Mouse (Mus musculus) neural tube, embryonic 14.5 days (tissue): Measurements from ENCODE around the gene Mcoln2. TPM values are rescaled to one million over a fixed set of nuclear protein-coding genes. Genes with fewer than 3 reads are reported as not detected.
"Not testable (repeated sequence)": the region's sequence is repeated elsewhere in the genome, so short reads cannot be mapped to it uniquely, and the experiment has no call there.

ENCODE experiments used
- ATAC-seq: fragments of 200-750 bp; cut with Nextera tagmentation; 2 replicates; pipeline ENCODE4 v1.8.0; 2017; ENCODE audit warnings: low read depth, mild to moderate bottlenecking, moderate TSS enrichment, moderate library complexity
- H3K27ac ChIP-seq: fragments of 300-500 bp; sonication (generic); 2 replicates; pipeline ENCODE4 v1.5.1; 2014; ENCODE audit warnings: low read depth, mild to moderate bottlenecking, control low read depth, low read length, moderate library complexity, mixed read lengths
- H3K27me3 ChIP-seq: fragments of 300-500 bp; sonication (generic); 2 replicates; pipeline ENCODE4 v1.6.1; 2014; ENCODE audit warnings: low read length; ENCODE audit not compliant: control insufficient read depth, insufficient read depth
- H3K36me3 ChIP-seq: fragments of 300-500 bp; sonication (generic); 2 replicates; pipeline ENCODE4 v1.6.1; 2014; ENCODE audit warnings: low read length, mixed read lengths; ENCODE audit not compliant: control insufficient read depth, insufficient read depth
- H3K4me1 ChIP-seq: fragments of 300-500 bp; sonication (generic); 2 replicates; pipeline ENCODE4 v1.6.1; 2014; ENCODE audit warnings: low read length; ENCODE audit not compliant: control insufficient read depth, insufficient read depth
- H3K4me2 ChIP-seq: fragments of 300-500 bp; sonication (generic); 2 replicates; pipeline ENCODE4 v1.6.1; 2014; ENCODE audit warnings: mild to moderate bottlenecking, low read depth, low read length, control low read depth
- H3K4me3 ChIP-seq: fragments of 300-500 bp; sonication (generic); 2 replicates; pipeline ENCODE4 v1.5.1; 2014; ENCODE audit warnings: low read depth, low read length, control low read depth, mixed read lengths
- H3K9ac ChIP-seq: fragments of 300-500 bp; sonication (generic); replicated peaks from 2 replicates; pipeline ENCODE4 v1.6.1; 2014; ENCODE audit warnings: low read depth, mild to moderate bottlenecking, control low read depth, low read length, mixed read lengths
- H3K9me3 ChIP-seq: fragments of 300-500 bp; sonication (generic); 2 replicates; pipeline ENCODE4 v1.6.1; 2016; ENCODE audit warnings: low read length; ENCODE audit not compliant: control insufficient read depth
- WGBS: fragments of 180-500 bp; shearing (Covaris S2); extraction: QIAGEN DNeasy Blood & Tissue Kit; methylation state at CpG from one replicate; pipeline ENCODE4 v1.1.7; 2014; 5-methylcytosine and 5-hydroxymethylcytosine counted together
- polyA plus RNA-seq: library from polyadenylated mRNA; unstranded; fragments of >200 nt; fragmentation: Nextera tagmentation; extraction: Ambion mirVana; gene quantifications from 2 replicates; pipeline ENCODE4 v1.2.1, GENCODE M21; 2014

Mcoln2 gene
- polyA plus RNA-seq, 1 experiment from 2014 or later, result not detected

- 74% methylated on average over 2 of the region's 2 CpGs for WGBS
- no peak overlapping the region for H3K4me2 ChIP-seq
- ATAC-seq, result no peak
- H3K27ac ChIP-seq, result no peak overlapping the region
- no peaks in the 10 kb centered on the region for H3K36me3 ChIP-seq
- H3K9me3 ChIP-seq, result no peaks in the 10 kb centered on the region
- peaks cover 2% of the 10 kb centered on the region; the same call in 1 of the 2 replicates for H3K4me1 ChIP-seq
- no peaks in the 10 kb centered on the region for H3K27me3 ChIP-seq
- H3K9ac ChIP-seq, result no peak overlapping the region
- no peak overlapping the region for H3K4me3 ChIP-seq
Observed at GRCm38 (mm10) chr3:146204375-146204774, 54.7 kb downstream of the Mcoln2 start.

GRCm38 (mm10) chr3:146205305-146205704 lies 55.7 kb downstream of the Mcoln2 start:
- no peak overlapping the region for H3K27ac ChIP-seq
- 75% methylated on average over 11 of the region's 11 CpGs for WGBS
- H3K9me3 ChIP-seq, result no peaks in the 10 kb centered on the region
- H3K4me2 ChIP-seq, result no peak overlapping the region
- H3K36me3 ChIP-seq, result no peaks in the 10 kb centered on the region
- no peak overlapping the region for H3K4me3 ChIP-seq
- no peak overlapping the region for H3K9ac ChIP-seq
- no peaks in the 10 kb centered on the region for H3K27me3 ChIP-seq
- no peaks in the 10 kb centered on the region for H3K4me1 ChIP-seq
- ATAC-seq, result no peak

- Histone ChIP-seq H3K9ac (no peak overlapping the region), H3K4me2 (no peak overlapping the region), H3K27ac (no peak overlapping the region), H3K4me3 (no peak overlapping the region), H3K9me3 (no peaks in the 10 kb centered on the region), H3K36me3 (no peaks in the 10 kb centered on the region), H3K4me1 (no peaks in the 10 kb centered on the region), H3K27me3 (no peaks in the 10 kb centered on the region)
- ATAC-seq, result no peak
- WGBS, result 79% methylated on average over 2 of the region's 2 CpGs
Observed at GRCm38 (mm10) chr3:146206635-146207034, 57.0 kb downstream of the Mcoln2 start.

GRCm38 (mm10) chr3:146207440-146207839 lies 57.8 kb downstream of the Mcoln2 start:
- no peak overlapping the region for H3K27ac ChIP-seq
- no peaks in the 10 kb centered on the region for H3K9me3 ChIP-seq
- no peaks in the 10 kb centered on the region for H3K4me1 ChIP-seq
- no peak for ATAC-seq
- 82% methylated on average over 2 of the region's 2 CpGs for WGBS
- H3K9ac ChIP-seq, result no peak overlapping the region
- no peaks in the 10 kb centered on the region for H3K27me3 ChIP-seq
- H3K4me3 ChIP-seq, result no peak overlapping the region
- H3K36me3 ChIP-seq, result no peaks in the 10 kb centered on the region
- H3K4me2 ChIP-seq, result no peak overlapping the region

GRCm38 (mm10) chr3:146209759-146210158 lies 60.1 kb downstream of the Mcoln2 start:
- WGBS, result 96% methylated on average over 8 of the region's 8 CpGs
- not testable (repeated sequence) for H3K36me3 ChIP-seq, H3K27me3 ChIP-seq, H3K4me2 ChIP-seq, H3K9ac ChIP-seq, H3K27ac ChIP-seq, ATAC-seq, H3K9me3 ChIP-seq, H3K4me1 ChIP-seq, H3K4me3 ChIP-seq

- H3K36me3 ChIP-seq, result no peaks in the 10 kb centered on the region
- no peak overlapping the region for H3K27ac ChIP-seq
- H3K4me3 ChIP-seq, result no peak overlapping the region
- no peaks in the 10 kb centered on the region for H3K27me3 ChIP-seq
- no peaks in the 10 kb centered on the region for H3K9me3 ChIP-seq
- 92% methylated on average over 4 of the region's 4 CpGs for WGBS
- H3K4me2 ChIP-seq, result no peak overlapping the region
- ATAC-seq, result no peak
- no peaks in the 10 kb centered on the region for H3K4me1 ChIP-seq
- no peak overlapping the region for H3K9ac ChIP-seq
Observed at GRCm38 (mm10) chr3:146211141-146211747, 61.6 kb downstream of the Mcoln2 start.

GRCm38 (mm10) chr3:146211964-146212363 lies 62.3 kb downstream of the Mcoln2 start:
- Histone ChIP-seq H3K4me2 (no peak overlapping the region), H3K27ac (no peak overlapping the region), H3K9me3 (no peaks in the 10 kb centered on the region), H3K36me3 (no peaks in the 10 kb centered on the region), H3K4me3 (no peak overlapping the region), H3K9ac (no peak overlapping the region), H3K4me1 (no peaks in the 10 kb centered on the region), H3K27me3 (no peaks in the 10 kb centered on the region)
- 92% methylated on average over 2 of the region's 2 CpGs for WGBS
- ATAC-seq, result no peak

DNA sequence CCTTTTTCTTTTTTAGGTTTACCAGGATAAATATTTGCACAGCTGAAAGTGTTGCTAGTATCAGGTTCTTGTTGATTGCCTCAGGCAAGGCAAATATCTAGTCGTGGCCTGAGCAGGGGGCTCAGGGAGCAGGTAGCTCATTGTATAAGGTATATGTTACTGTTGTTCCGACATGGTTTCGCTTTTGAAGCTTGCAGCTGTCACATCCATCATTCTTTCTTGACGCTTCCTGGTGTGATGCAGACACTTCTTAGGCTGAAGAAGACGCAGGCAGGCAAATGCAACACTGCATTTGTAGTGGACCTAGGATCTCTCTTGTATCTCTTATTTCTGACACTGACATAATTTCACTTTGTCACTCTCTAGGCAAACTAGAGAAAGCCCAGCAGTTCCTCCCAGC lies 63.7 kb downstream of the Mcoln2 start:
- H3K9ac ChIP-seq, result no peak overlapping the region
- no peak overlapping the region for H3K27ac ChIP-seq
- H3K9me3 ChIP-seq, result no peaks in the 10 kb centered on the region
- WGBS, result 72% methylated on average over 5 of the region's 5 CpGs
- H3K27me3 ChIP-seq, result no peaks in the 10 kb centered on the region
- no peak overlapping the region for H3K4me2 ChIP-seq
- no peaks in the 10 kb centered on the region for H3K36me3 ChIP-seq
- no peak for ATAC-seq
- no peak overlapping the region for H3K4me3 ChIP-seq
- H3K4me1 ChIP-seq, result no peaks in the 10 kb centered on the region

GRCm38 (mm10) chr3:146216561-146216960 lies 66.9 kb downstream of the Mcoln2 start:
- WGBS, result 93% methylated on average over 3 of the region's 3 CpGs
- Histone ChIP-seq H3K9me3 (no peaks in the 10 kb centered on the region), H3K36me3 (no peaks in the 10 kb centered on the region), H3K9ac (no peak overlapping the region), H3K4me2 (no peak overlapping the region), H3K4me3 (no peak overlapping the region), H3K27me3 (peaks cover 13% of the 10 kb centered on the region), H3K4me1 (peaks cover 6% of the 10 kb centered on the region; the same call in 1 of the 2 replicates), H3K27ac (no peak overlapping the region)
- ATAC-seq, result no peak
